Mouse (Mus musculus) embryo, embryonic 10.5 days (tissue): ENCODE results near the gene Kdm4b.
A peak's percentile ranks its signal among the peaks of the same experiment; 100 is the strongest.

Experiments
- DNase-seq: peaks from one replicate; pipeline ENCODE4 v3.0.0-alpha.2; 2015; ENCODE audit warnings: low spot score

Gene Kdm4b

DNA sequence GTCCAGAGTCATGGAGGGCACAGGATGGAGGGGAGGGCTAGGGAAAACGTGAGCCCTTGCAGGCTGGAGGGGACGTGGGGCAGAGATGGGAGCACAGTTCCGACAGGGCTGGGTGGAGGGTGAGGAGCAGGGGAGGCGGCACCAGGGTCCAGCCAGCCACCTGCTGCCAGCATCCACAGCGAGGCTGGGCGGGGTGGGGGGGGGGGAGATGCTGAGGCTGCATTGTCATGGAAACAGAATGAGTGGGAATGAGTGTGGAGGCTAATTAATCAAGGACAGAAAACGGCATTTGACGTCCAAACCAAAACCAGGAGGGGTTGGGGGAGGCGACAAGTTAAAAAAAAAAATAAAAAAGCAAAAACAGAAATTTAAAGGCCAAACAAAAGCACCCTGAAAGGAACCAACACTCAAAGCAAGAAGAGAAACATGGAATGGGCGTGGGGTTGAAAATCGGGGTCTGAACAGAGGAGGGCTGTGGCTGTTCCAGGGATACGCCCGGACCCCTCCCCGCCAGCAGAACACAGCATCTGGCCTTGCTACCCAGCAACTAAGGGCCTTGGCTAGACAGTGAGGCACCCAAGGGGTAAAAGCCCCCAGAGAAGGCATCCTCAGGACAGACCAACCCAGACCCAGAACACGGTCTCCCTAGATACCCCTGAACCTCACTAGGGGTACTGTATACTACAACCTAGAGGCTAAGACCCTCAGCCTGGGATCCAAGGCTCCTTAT is 114.0 kb downstream of the Kdm4b start:
- DNase-seq, result no peak

DNA sequence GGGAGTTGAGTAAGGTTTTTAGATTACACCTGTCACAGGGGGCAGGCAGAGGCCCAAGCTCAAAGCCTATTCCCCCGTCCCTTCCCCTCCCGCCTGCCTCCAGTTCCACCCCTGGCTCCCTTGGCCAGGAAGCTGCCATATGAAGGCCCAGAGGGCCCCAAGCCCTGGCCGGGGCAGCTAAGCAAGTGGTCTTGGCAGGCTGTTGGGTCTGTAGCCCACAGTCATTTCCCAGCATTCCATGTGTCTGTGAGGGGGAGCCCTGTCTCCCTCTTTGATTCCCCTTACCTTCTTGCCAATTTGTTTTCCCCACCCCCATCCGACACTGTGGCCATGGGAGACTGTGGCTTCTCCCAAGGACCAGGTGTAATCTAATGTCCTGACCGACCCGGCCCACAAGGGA is 116.5 kb downstream of the Kdm4b start:
- no peak for DNase-seq

DNA sequence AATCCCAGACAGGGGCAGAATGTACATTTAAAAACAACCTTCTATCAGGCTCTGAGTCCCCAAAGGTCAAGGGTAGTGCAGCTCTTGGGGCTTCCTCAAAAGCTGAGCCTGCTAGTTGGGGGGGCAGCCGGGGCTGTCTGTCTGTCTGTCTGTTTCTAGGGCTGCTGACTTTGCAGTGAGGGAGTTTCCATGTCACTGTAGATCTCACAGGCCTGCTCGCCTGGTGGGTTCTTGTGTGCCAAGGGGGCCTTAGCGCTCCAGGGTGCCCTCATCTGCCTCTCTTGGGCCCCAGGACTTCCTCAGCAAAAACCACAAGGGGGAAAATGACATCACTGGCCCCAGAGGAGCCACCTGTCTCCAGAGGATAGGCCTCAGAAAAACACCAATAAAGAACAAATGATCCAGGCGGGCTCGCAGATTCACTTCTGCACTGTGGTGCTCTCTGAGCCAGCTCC is 117.5 kb downstream of the Kdm4b start:
- no peak for DNase-seq

DNA sequence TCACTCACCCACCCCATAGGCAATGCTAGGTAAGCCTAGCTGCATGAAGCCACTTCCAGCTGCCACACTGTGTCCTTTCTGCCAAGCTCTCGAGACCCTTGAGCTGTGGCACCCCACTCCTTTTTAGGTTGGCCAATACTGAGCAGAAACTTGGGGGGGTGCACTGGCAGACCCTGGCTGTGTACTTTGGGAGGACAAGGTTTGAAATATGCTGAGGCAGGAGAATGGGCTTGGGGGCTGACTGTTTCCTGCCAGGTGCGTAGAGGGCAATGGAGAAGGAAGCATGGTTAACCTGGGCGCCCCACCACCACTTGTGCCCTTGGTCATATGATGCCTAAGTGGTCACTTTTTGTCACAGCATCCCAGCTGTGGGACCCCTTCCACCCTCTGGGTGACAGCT is 118.9 kb downstream of the Kdm4b start:
- no peak for DNase-seq

DNA sequence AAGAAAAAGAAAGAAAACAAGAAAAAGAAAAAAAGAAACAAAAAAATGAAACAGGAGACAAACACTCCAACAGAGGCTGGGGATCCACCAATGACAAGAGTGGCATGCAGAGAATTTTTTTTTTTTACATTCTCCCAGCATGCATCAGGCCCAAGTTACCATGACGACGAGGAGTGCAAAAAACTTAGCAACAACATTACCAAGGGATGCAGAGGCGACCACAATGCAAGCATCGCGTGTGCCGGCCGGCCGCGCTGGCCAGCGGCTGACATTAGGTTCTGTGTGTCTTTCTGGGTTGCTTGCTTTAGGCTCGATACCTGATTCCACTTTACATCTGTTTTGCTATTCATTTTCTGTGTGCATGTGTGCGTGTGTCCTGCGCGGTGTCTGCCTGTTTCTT is 119.5 kb downstream of the Kdm4b start:
- peak; percentile 79 for DNase-seq

DNA sequence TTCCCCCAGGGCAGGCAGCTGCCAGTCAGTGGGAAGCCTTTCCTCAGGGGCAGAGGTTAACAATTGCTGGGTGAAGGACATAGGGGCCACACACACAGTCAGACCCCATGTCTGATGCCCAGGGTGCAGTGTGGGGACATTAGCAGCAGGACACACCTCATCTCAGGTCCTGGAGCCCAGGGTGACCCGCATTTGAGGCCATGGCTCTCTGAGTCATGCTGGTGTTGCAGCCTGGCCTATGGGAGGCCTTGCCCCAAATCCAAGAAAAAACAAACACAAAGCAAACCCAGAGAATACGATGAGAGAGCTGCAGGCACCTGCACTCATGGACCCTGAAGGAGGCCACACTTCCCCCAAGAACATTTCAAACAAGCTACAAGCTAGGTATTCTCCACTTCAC is 121.9 kb downstream of the Kdm4b start:
- DNase-seq, result no peak
